Mouse (Mus musculus) urinary bladder, adult 2 months (tissue): Measurements from ENCODE around the gene Zfp184. TPM values are rescaled to one million over a fixed set of nuclear protein-coding genes. Genes with fewer than 3 reads are reported as not detected.

Experiments
- polyA plus RNA-seq: library from polyadenylated mRNA; depleted of rRNA; stranded (reverse); fragments of >200 nt; gene quantifications from 2 replicates; pipeline ENCODE4 v1.2.3, GENCODE M21; 2012; rRNA removed

Zfp184 gene
- polyA plus RNA-seq, 1 experiment: 1.7 TPM

Other genes starting within 250 kb of the Zfp184 start
- gene Olfr1359, start 247.0 kb upstream of the Zfp184 start, polyA plus RNA-seq: not detected in 2 replicates
- gene Hist1h2bl, start 229.0 kb upstream of the Zfp184 start, polyA plus RNA-seq: 0.91 TPM in 1 of 2 replicates, not detected in the other
- not detected in 2 replicates for gene Hist1h2ai, start 228.7 kb upstream of the Zfp184 start, polyA plus RNA-seq
- gene Hist1h3h, start 227.4 kb upstream of the Zfp184 start, polyA plus RNA-seq: not detected in 2 replicates
- gene Hist1h2bm, start 223.1 kb upstream of the Zfp184 start, polyA plus RNA-seq: 0.25 TPM in 1 of 2 replicates, not detected in the other
- gene Hist1h4j, start 210.0 kb upstream of the Zfp184 start, polyA plus RNA-seq: 1.2 and 1.7 TPM in 2 replicates
- gene Hist1h4k, start 194.6 kb upstream of the Zfp184 start, polyA plus RNA-seq: 1.4 and 1.5 TPM in 2 replicates
- 0.28 TPM in 1 of 2 replicates, not detected in the other for gene Hist1h2ak, start 191.3 kb upstream of the Zfp184 start, polyA plus RNA-seq
- gene Hist1h2bn, start 191.0 kb upstream of the Zfp184 start, polyA plus RNA-seq: 0.96 and 1.9 TPM in 2 replicates
- 0.39 and 0.44 TPM in 2 replicates for gene Hist1h1b, start 164.5 kb upstream of the Zfp184 start, polyA plus RNA-seq
- gene Hist1h3i, start 161.7 kb upstream of the Zfp184 start, polyA plus RNA-seq: 0.65 and 0.96 TPM in 2 replicates
- not detected in 2 replicates for gene Hist1h2an, start 157.9 kb upstream of the Zfp184 start, polyA plus RNA-seq
- 0.16 TPM in 1 of 2 replicates, not detected in the other for gene Hist1h2bp, start 157.6 kb upstream of the Zfp184 start, polyA plus RNA-seq
- 2.7 TPM in 2 replicates for gene Hist1h2bq, start 134.9 kb upstream of the Zfp184 start, polyA plus RNA-seq
- gene Hist1h2ao, start 134.6 kb upstream of the Zfp184 start, polyA plus RNA-seq: not detected in 2 replicates
- gene Hist1h4m, start 133.3 kb upstream of the Zfp184 start, polyA plus RNA-seq: not detected in 2 replicates
- 3.2 and 5.1 TPM in 2 replicates for gene Hist1h4n, start 112.9 kb upstream of the Zfp184 start, polyA plus RNA-seq
- gene Hist1h2ap, start 111.6 kb upstream of the Zfp184 start, polyA plus RNA-seq: 0.54 and 1.5 TPM in 2 replicates
- gene Hist1h2br, start 111.4 kb upstream of the Zfp184 start, polyA plus RNA-seq: 0.73 and 0.88 TPM in 2 replicates
- not detected in 2 replicates for gene Pom121l2, start 36.1 kb downstream of the Zfp184 start, polyA plus RNA-seq
- gene Prss16, start 64.6 kb downstream of the Zfp184 start, polyA plus RNA-seq: 0.52 and 0.73 TPM in 2 replicates
- gene Hist1h2ah, start 90.5 kb downstream of the Zfp184 start, polyA plus RNA-seq: 0.46 TPM in 1 of 2 replicates, not detected in the other
- gene Hist1h2bk, start 90.8 kb downstream of the Zfp184 start, polyA plus RNA-seq: 0.18 and 0.74 TPM in 2 replicates
- gene Hist1h4i, start 96.3 kb downstream of the Zfp184 start, polyA plus RNA-seq: 3.2 and 4.3 TPM in 2 replicates
- 0.50 and 0.56 TPM in 2 replicates for gene Hist1h2ag, start 97.8 kb downstream of the Zfp184 start, polyA plus RNA-seq
- 0.65 and 1.6 TPM in 2 replicates for gene Hist1h2bj, start 98.1 kb downstream of the Zfp184 start, polyA plus RNA-seq
- not detected in 2 replicates for gene Vmn1r188, start 139.3 kb downstream of the Zfp184 start, polyA plus RNA-seq
- gene Vmn1r189, start 160.7 kb downstream of the Zfp184 start, polyA plus RNA-seq: not detected in 2 replicates
- gene Vmn1r191, start 238.9 kb downstream of the Zfp184 start, polyA plus RNA-seq: not detected in 2 replicates
- gene Vmn1r192, start 246.0 kb downstream of the Zfp184 start, polyA plus RNA-seq: not detected in 2 replicates